8 mouse cellular contexts compared by ENCODE assay signal in genomic region chr7:129307042-129307825, GRCm38 (mm10). TPM values are rescaled to one million over a fixed set of nuclear protein-coding genes. Genes with fewer than 3 reads are reported as not detected.
DNase-seq lines count a peak whose midpoint lies in the region; ATAC-seq lines count a peak whose summit lies in the region.

No protein-coding gene starts in this region.

- H3K4me2 ChIP-seq in midbrain, embryonic 12.5 days (replicated peaks): 0 out of 2 replicates have a peak overlapping the region, but pooled peaks have one; percentile 9

- DNase-seq in cerebellum, postnatal 10 days: peak; percentile 60 to 74
- no peak for DNase-seq in cerebellum, adult 9-10 months
- peak; percentile 5 for DNase-seq in 3T3-L1 (ENCODE audit: low read depth, low spot score)
- DNase-seq in cerebellum, postnatal 36 days: peak; percentile 3 to 4
- DNase-seq in heart, postnatal 4 days: peak; percentile 21
- no peak for DNase-seq in spleen, postnatal 10 days (ENCODE audit: low spot score in 2 of 2)
- DNase-seq in left cerebral cortex, postnatal 25 days (ENCODE audit: low spot score in 2 of 2): no peak

- no peaks in the 10 kb centered on the region for H3K9me3 ChIP-seq in midbrain, embryonic 12.5 days

- H3K9ac ChIP-seq in midbrain, embryonic 12.5 days (replicated peaks): no peak overlapping the region

- ATAC-seq in midbrain, embryonic 12.5 days (ENCODE audit: low FRiP score, low read depth): no peak

- H3K4me3 ChIP-seq in midbrain, embryonic 12.5 days: no peak overlapping the region

- H3K36me3 ChIP-seq in midbrain, embryonic 12.5 days: no peaks in the 10 kb centered on the region

- WGBS in midbrain, embryonic 12.5 days: 27% methylated on average over 13 of the region's 13 CpGs

- peaks cover 8% of the 10 kb centered on the region; the same call in 1 of the 2 replicates for H3K4me1 ChIP-seq in midbrain, embryonic 12.5 days

- 0 out of 2 replicates have a peak overlapping the region, but pooled peaks have one; percentile 20 for H3K27ac ChIP-seq in midbrain, embryonic 12.5 days (replicated peaks)

- intact Hi-C loops in left cerebral cortex, postnatal 25 days (cut with DNase I): no loop called here

- H3K27me3 ChIP-seq in midbrain, embryonic 12.5 days: no peaks in the 10 kb centered on the region; the same call in 1 of the 2 replicates

RNA-seq across cellular contexts. Expression of gene Plpp4, which starts 50.4 kb away (rescaled TPM):
- not detected for total RNA-seq in heart, postnatal 4 days (2021)
- polyA plus RNA-seq in midbrain, embryonic 12.5 days (2016; fragmentation: Nextera tagmentation; extraction: Ambion mirVana): 2.4 and 5.5 TPM in 2 replicates
- total RNA-seq in left cerebral cortex, postnatal 25 days (2021): 10 to 100 TPM; 11.4 to 12.4 TPM

Comparison
In these comparisons a context has a peak if more than half of its experiments do, and no peak if none do; other contexts are left out.
1. DNase-seq: peak in cerebellum, postnatal 10 days (2 of 2), 3T3-L1 (single experiment), cerebellum, postnatal 36 days (2 of 2) and heart, postnatal 4 days (single experiment); none in cerebellum, adult 9-10 months (single experiment), spleen, postnatal 10 days (0 of 2) and left cerebral cortex, postnatal 25 days (0 of 2).
2. RNA of gene Plpp4, which starts 50.4 kb away (total RNA-seq): 11.4 to 12.4 TPM in left cerebral cortex, postnatal 25 days; not detected in heart, postnatal 4 days; every median in the first group is over 10 times any median in the second.